Mouse (Mus musculus): ENCODE measurements around the gene Lrrc8c. TPM values are rescaled to one million over a fixed set of nuclear protein-coding genes. Genes with fewer than 3 reads are reported as not detected.

The Lrrc8c gene
- total RNA-seq, 1 experiment from 2014 or later = 31.1 TPM

GRCm38 (mm10) chr5:105551808-105552207, 32.6 kb downstream of the Lrrc8c start:
- DNase-seq = no peak

GRCm38 (mm10) chr5:105556291-105556690, 37.1 kb downstream of the Lrrc8c start:
- no peak for DNase-seq

- DNase-seq = no peak
Measured at GRCm38 (mm10) chr5:105557346-105557745, 38.2 kb downstream of the Lrrc8c start.

- peak; percentile 42 for DNase-seq
Measured at GRCm38 (mm10) chr5:105557777-105558240, 38.6 kb downstream of the Lrrc8c start.

GRCm38 (mm10) chr5:105558517-105558916, 39.3 kb downstream of the Lrrc8c start:
- DNase-seq = no peak

- DNase-seq = peak; percentile 53
Measured at GRCm38 (mm10) chr5:105561926-105562325, 42.7 kb downstream of the Lrrc8c start.

GRCm38 (mm10) chr5:105564761-105565160, 45.6 kb downstream of the Lrrc8c start:
- DNase-seq = no peak

GRCm38 (mm10) chr5:105565824-105566223, 46.6 kb downstream of the Lrrc8c start:
- no peak for DNase-seq

GRCm38 (mm10) chr5:105566852-105567412, 47.7 kb downstream of the Lrrc8c start:
- DNase-seq = no peak

- no peak for DNase-seq
Measured at GRCm38 (mm10) chr5:105568043-105568747, 49.0 kb downstream of the Lrrc8c start.

GRCm38 (mm10) chr5:105569168-105569567, 50.0 kb downstream of the Lrrc8c start:
- DNase-seq = no peak

- no peak for DNase-seq
Measured at GRCm38 (mm10) chr5:105572160-105572692, 53.0 kb downstream of the Lrrc8c start.

GRCm38 (mm10) chr5:105572876-105573275, 53.7 kb downstream of the Lrrc8c start:
- no peak for DNase-seq

- no peak for DNase-seq
Measured at GRCm38 (mm10) chr5:105574835-105575234, 55.6 kb downstream of the Lrrc8c start.

- no peak for DNase-seq
Measured at GRCm38 (mm10) chr5:105575839-105576238, 56.7 kb downstream of the Lrrc8c start.

GRCm38 (mm10) chr5:105580909-105581308, 61.7 kb downstream of the Lrrc8c start:
- DNase-seq = no peak

- DNase-seq = no peak
Measured at GRCm38 (mm10) chr5:105585929-105586328, 66.7 kb downstream of the Lrrc8c start.

- DNase-seq = peak; percentile 37
Measured at GRCm38 (mm10) chr5:105586655-105587054, 67.5 kb downstream of the Lrrc8c start.

- no peak for DNase-seq
Measured at GRCm38 (mm10) chr5:105587471-105587870, 68.3 kb downstream of the Lrrc8c start.

- no peak for DNase-seq
Measured at GRCm38 (mm10) chr5:105588683-105589082, 69.5 kb downstream of the Lrrc8c start.

GRCm38 (mm10) chr5:105589119-105589518, 69.9 kb downstream of the Lrrc8c start:
- no peak for DNase-seq

GRCm38 (mm10) chr5:105592396-105592795, 73.2 kb downstream of the Lrrc8c start:
- DNase-seq = no peak

- no peak for DNase-seq
Measured at GRCm38 (mm10) chr5:105593630-105594029, 74.4 kb downstream of the Lrrc8c start.

GRCm38 (mm10) chr5:105598866-105599265, 79.7 kb downstream of the Lrrc8c start:
- no peak for DNase-seq
